Mouse (Mus musculus) spleen, adult 2 months (tissue): Measurements from ENCODE around the gene Syt8.

Source experiments
- CTCF ChIP-seq: fragments of 200-500 bp; IDR thresholded peaks from 2 replicates; pipeline ENCODE4 v1.5.1; 2011; ENCODE audit warnings: mild to moderate bottlenecking, inconsistent platforms; ENCODE audit not compliant: insufficient read depth, insufficient read length, insufficient replicate concordance; ENCODE audit errors: extremely low read depth
- POLR2A ChIP-seq: fragments of 200-500 bp; IDR thresholded peaks from 2 replicates; pipeline ENCODE4 v1.6.1; 2011; ENCODE audit warnings: low read depth, low read length, inconsistent platforms

GRCm38 (mm10) chr7:142408686-142409085 lies 26.0 kb upstream of the Syt8 start:
- TF ChIP-seq CTCF (no peak), POLR2A (no peak)
